Mouse (Mus musculus) testis, adult 2 months (tissue): ENCODE data around the gene Drd1.

Experiments used
- CTCF ChIP-seq: fragments of 200-500 bp; IDR thresholded peaks from 2 replicates; pipeline ENCODE4 v1.5.1; 2012; ENCODE audit warnings: low read depth, mild to moderate bottlenecking, inconsistent platforms, low read length, moderate library complexity; ENCODE audit not compliant: control insufficient read depth, insufficient read depth, insufficient replicate concordance
- POLR2A ChIP-seq: fragments of 200-500 bp; IDR thresholded peaks from 2 replicates; pipeline ENCODE4 v1.6.1; 2012; ENCODE audit warnings: low read depth, mild to moderate bottlenecking, inconsistent platforms, low read length, moderate library complexity; ENCODE audit not compliant: control insufficient read depth

DNA sequence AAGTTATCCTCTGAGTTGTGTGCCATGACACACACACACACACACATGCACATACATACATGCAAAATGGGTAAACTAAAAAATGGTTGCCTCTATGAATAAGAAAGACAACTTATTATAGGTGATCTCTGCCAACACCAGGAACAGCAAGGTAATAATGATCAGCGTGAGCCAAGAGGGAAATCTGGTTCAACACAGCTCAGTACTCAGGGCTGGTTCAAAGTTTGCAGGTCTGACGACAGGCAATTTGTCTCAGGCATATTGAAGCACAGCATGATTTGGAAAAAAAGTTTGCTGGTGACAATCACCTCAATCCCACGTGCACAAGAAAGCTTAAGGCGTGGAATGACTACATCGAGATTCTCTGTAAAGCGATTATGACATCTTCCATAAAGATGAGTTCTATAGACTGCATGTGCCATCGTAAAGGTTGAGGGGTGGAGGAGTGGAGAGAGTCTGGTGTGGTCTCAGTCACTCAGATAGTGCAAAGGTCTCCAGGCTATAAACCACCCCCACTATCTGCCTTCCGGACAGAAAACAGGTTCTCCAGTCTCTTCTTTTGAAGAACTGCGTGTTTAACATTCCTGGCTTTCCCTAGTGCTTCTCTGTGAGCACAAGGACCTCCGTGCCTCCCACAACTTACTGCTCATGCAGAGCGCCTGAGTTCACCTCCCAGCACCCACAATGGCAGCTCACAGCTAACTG lies 22.1 kb upstream of the Drd1 start:
- TF ChIP-seq CTCF (no peak), POLR2A (no peak)
